Mouse (Mus musculus): ENCODE measurements around the gene Trim7. TPM values are rescaled to one million over a fixed set of nuclear protein-coding genes. Genes with fewer than 3 reads are reported as not detected.
"Not testable (repeated sequence)": the region's sequence is repeated elsewhere in the genome, so short reads cannot be mapped to it uniquely, and the experiment has no call there.

Trim7 gene
- polyA plus RNA-seq, 1 experiment = 80.3 TPM

GRCm38 (mm10) chr11:48843202-48843601 lies 17.3 kb downstream of the Trim7 start:
- TF ChIP-seq POLR2A (IDR thresholded peaks at IDR 0.05; ENCODE audit: low read depth, low read length) (peak; percentile 63), CTCF (conservative IDR thresholded peaks at IDR 0.05; ENCODE audit: insufficient read depth, insufficient read length, low read depth, low read length) (no peak)
- whole genome bisulfite sequencing = 53% methylated on average over 11 of the region's 11 CpGs

GRCm38 (mm10) chr11:48844309-48844708 lies 18.4 kb downstream of the Trim7 start:
- Histone ChIP-seq H3K4me1 (ENCODE audit: control insufficient read depth, insufficient read depth, low read length) (peaks cover 26% of the 10 kb centered on the region), H3K36me3 (ENCODE audit: control insufficient read depth, insufficient read depth, low read length) (no peaks in the 10 kb centered on the region), H3K4me3 (ENCODE audit: insufficient read depth, low read depth, low read length) (no peak overlapping the region), H3K27me3 (replicated peaks; ENCODE audit: control insufficient read depth, insufficient read depth, low read length) (no peaks in the 10 kb centered on the region), H3K27ac (ENCODE audit: insufficient read depth, low read depth, low read length) (peak overlapping the region; percentile 85; the same call in 1 of the 2 replicates)
- 52% methylated on average over 6 of the region's 6 CpGs for WGBS
- TF ChIP-seq POLR2A (IDR thresholded peaks at IDR 0.05; ENCODE audit: low read depth, low read length) = no peak
- no peak for TF ChIP-seq CTCF (conservative IDR thresholded peaks at IDR 0.05; ENCODE audit: insufficient read depth, insufficient read length, low read depth, low read length)
- DNase-seq = peak; percentile 88

More at GRCm38 (mm10) chr11:48843202-48843601, 17.3 kb downstream of the Trim7 start:
- Histone ChIP-seq H3K4me1 (ENCODE audit: control insufficient read depth, insufficient read depth, low read length) (peaks cover 26% of the 10 kb centered on the region), H3K4me3 (ENCODE audit: insufficient read depth, low read depth, low read length) (no peak overlapping the region), H3K36me3 (ENCODE audit: control insufficient read depth, insufficient read depth, low read length) (no peaks in the 10 kb centered on the region), H3K27ac (ENCODE audit: insufficient read depth, low read depth, low read length) (peak overlapping the region; percentile 97), H3K27me3 (replicated peaks; ENCODE audit: control insufficient read depth, insufficient read depth, low read length) (no peaks in the 10 kb centered on the region)
- peak; percentile 93 for DNase-seq

GRCm38 (mm10) chr11:48845244-48845815 lies 19.4 kb downstream of the Trim7 start:
- TF ChIP-seq POLR2A (IDR thresholded peaks at IDR 0.05; ENCODE audit: low read depth, low read length) = no peak
- no peak for TF ChIP-seq CTCF (conservative IDR thresholded peaks at IDR 0.05; ENCODE audit: insufficient read depth, insufficient read length, low read depth, low read length)
- 39% methylated on average over 13 of the region's 13 CpGs for WGBS
- H3K4me3 ChIP-seq (ENCODE audit: insufficient read depth, low read depth, low read length) = no peak overlapping the region
- H3K4me1 ChIP-seq (ENCODE audit: control insufficient read depth, insufficient read depth, low read length) = peaks cover 26% of the 10 kb centered on the region
- H3K27ac ChIP-seq (ENCODE audit: insufficient read depth, low read depth, low read length) = peak overlapping the region; percentile 80
- H3K36me3 ChIP-seq (ENCODE audit: control insufficient read depth, insufficient read depth, low read length) = no peaks in the 10 kb centered on the region
- peak; percentile 34 for DNase-seq
- H3K27me3 ChIP-seq (replicated peaks; ENCODE audit: control insufficient read depth, insufficient read depth, low read length) = no peaks in the 10 kb centered on the region

- not testable (repeated sequence) for H3K4me3 ChIP-seq (ENCODE audit: insufficient read depth, low read depth, low read length); H3K27me3 ChIP-seq (replicated peaks; ENCODE audit: control insufficient read depth, insufficient read depth, low read length); H3K36me3 ChIP-seq (ENCODE audit: control insufficient read depth, insufficient read depth, low read length); H3K27ac ChIP-seq (ENCODE audit: insufficient read depth, low read depth, low read length)
- 60% methylated on average over 2 of the region's 2 CpGs for WGBS
- DNase-seq = peak; percentile 23
- H3K4me1 ChIP-seq (ENCODE audit: control insufficient read depth, insufficient read depth, low read length) = peaks cover 26% of the 10 kb centered on the region
Measured at GRCm38 (mm10) chr11:48846362-48846761, 20.4 kb downstream of the Trim7 start.

GRCm38 (mm10) chr11:48846881-48847280 lies 20.9 kb downstream of the Trim7 start:
- Histone ChIP-seq H3K27ac (ENCODE audit: insufficient read depth, low read depth, low read length) (no peak overlapping the region), H3K27me3 (replicated peaks; ENCODE audit: control insufficient read depth, insufficient read depth, low read length) (no peaks in the 10 kb centered on the region), H3K4me3 (ENCODE audit: insufficient read depth, low read depth, low read length) (no peak overlapping the region), H3K4me1 (ENCODE audit: control insufficient read depth, insufficient read depth, low read length) (peaks cover 21% of the 10 kb centered on the region), H3K36me3 (ENCODE audit: control insufficient read depth, insufficient read depth, low read length) (no peaks in the 10 kb centered on the region)
- WGBS = 78% methylated on average over 5 of the region's 5 CpGs
- DNase-seq = no peak
- TF ChIP-seq CTCF (conservative IDR thresholded peaks at IDR 0.05; ENCODE audit: insufficient read depth, insufficient read length, low read depth, low read length) (no peak), POLR2A (IDR thresholded peaks at IDR 0.05; ENCODE audit: low read depth, low read length) (no peak)

- no peak overlapping the region for H3K4me3 ChIP-seq (ENCODE audit: insufficient read depth, low read depth, low read length)
- TF ChIP-seq CTCF (conservative IDR thresholded peaks at IDR 0.05; ENCODE audit: insufficient read depth, insufficient read length, low read depth, low read length) = no peak
- no peak for TF ChIP-seq POLR2A (IDR thresholded peaks at IDR 0.05; ENCODE audit: low read depth, low read length)
- no peaks in the 10 kb centered on the region for H3K27me3 ChIP-seq (replicated peaks; ENCODE audit: control insufficient read depth, insufficient read depth, low read length)
- no peaks in the 10 kb centered on the region for H3K36me3 ChIP-seq (ENCODE audit: control insufficient read depth, insufficient read depth, low read length)
- no peak overlapping the region for H3K27ac ChIP-seq (ENCODE audit: insufficient read depth, low read depth, low read length)
- WGBS = 53% methylated on average over 2 of the region's 2 CpGs
- peaks cover 10% of the 10 kb centered on the region for H3K4me1 ChIP-seq (ENCODE audit: control insufficient read depth, insufficient read depth, low read length)
- no peak for DNase-seq
Measured at GRCm38 (mm10) chr11:48850240-48850639, 24.3 kb downstream of the Trim7 start.

- peak; percentile 43 for TF ChIP-seq CTCF (conservative IDR thresholded peaks at IDR 0.05; ENCODE audit: insufficient read depth, insufficient read length, low read depth, low read length)
- TF ChIP-seq POLR2A (IDR thresholded peaks at IDR 0.05; ENCODE audit: low read depth, low read length) = no peak
- H3K27ac ChIP-seq (ENCODE audit: insufficient read depth, low read depth, low read length) = no peak overlapping the region
- H3K36me3 ChIP-seq (ENCODE audit: control insufficient read depth, insufficient read depth, low read length) = no peaks in the 10 kb centered on the region
- 83% methylated on average over 4 of the region's 4 CpGs for WGBS
- no peak overlapping the region for H3K4me3 ChIP-seq (ENCODE audit: insufficient read depth, low read depth, low read length)
- H3K4me1 ChIP-seq (ENCODE audit: control insufficient read depth, insufficient read depth, low read length) = peaks cover 7% of the 10 kb centered on the region; the same call in 1 of the 2 replicates
- peak; percentile 53 for DNase-seq
- no peaks in the 10 kb centered on the region for H3K27me3 ChIP-seq (replicated peaks; ENCODE audit: control insufficient read depth, insufficient read depth, low read length)
Measured at GRCm38 (mm10) chr11:48851270-48851995, 25.5 kb downstream of the Trim7 start.
